Mouse (Mus musculus): ENCODE results near the gene Prr29. TPM values are rescaled to one million over a fixed set of nuclear protein-coding genes. Genes with fewer than 3 reads are reported as not detected.

Gene Prr29
- polyA plus RNA-seq, 1 experiment from 2014 or later = not detected

- H3K4me2 ChIP-seq (ENCODE audit: low read length) = no peak overlapping the region
- no peak overlapping the region for H3K9ac ChIP-seq (replicated peaks; ENCODE audit: low read length)
- no peak for ATAC-seq (ENCODE audit: low FRiP score, low TSS enrichment)
- DNase-seq = no peak
- 82% methylated on average over 9 of the region's 9 CpGs for WGBS
- H3K36me3 ChIP-seq (ENCODE audit: control insufficient read depth, insufficient read depth, low read length) = peaks cover 7% of the 10 kb centered on the region
- H3K27me3 ChIP-seq (ENCODE audit: control insufficient read depth, insufficient read depth, low read length) = no peaks in the 10 kb centered on the region
- H3K4me1 ChIP-seq (ENCODE audit: control insufficient read depth, insufficient read depth, low read length) = no peaks in the 10 kb centered on the region
- H3K4me3 ChIP-seq (replicated peaks; ENCODE audit: low read depth, low read length) = no peak overlapping the region
- no peaks in the 10 kb centered on the region for H3K9me3 ChIP-seq (ENCODE audit: control insufficient read depth, low read length)
- H3K27ac ChIP-seq (replicated peaks; ENCODE audit: low read depth, low read length) = no peak overlapping the region
Measured at GRCm38 (mm10) chr11:106419262-106420102, 54.2 kb downstream of the Prr29 start.

- ATAC-seq (ENCODE audit: low FRiP score, low TSS enrichment) = no peak
- Histone ChIP-seq H3K27ac (replicated peaks; ENCODE audit: low read depth, low read length) (no peak overlapping the region), H3K9me3 (ENCODE audit: control insufficient read depth, low read length) (no peaks in the 10 kb centered on the region), H3K4me3 (replicated peaks; ENCODE audit: low read depth, low read length) (no peak overlapping the region), H3K4me1 (ENCODE audit: control insufficient read depth, insufficient read depth, low read length) (no peaks in the 10 kb centered on the region), H3K27me3 (ENCODE audit: control insufficient read depth, insufficient read depth, low read length) (no peaks in the 10 kb centered on the region), H3K4me2 (ENCODE audit: low read length) (no peak overlapping the region), H3K9ac (replicated peaks; ENCODE audit: low read length) (no peak overlapping the region), H3K36me3 (ENCODE audit: control insufficient read depth, insufficient read depth, low read length) (peaks cover 19% of the 10 kb centered on the region)
- 96% methylated on average over 5 of the region's 5 CpGs for WGBS
- no peak for DNase-seq
Measured at GRCm38 (mm10) chr11:106425201-106425600, 59.9 kb downstream of the Prr29 start.

DNA sequence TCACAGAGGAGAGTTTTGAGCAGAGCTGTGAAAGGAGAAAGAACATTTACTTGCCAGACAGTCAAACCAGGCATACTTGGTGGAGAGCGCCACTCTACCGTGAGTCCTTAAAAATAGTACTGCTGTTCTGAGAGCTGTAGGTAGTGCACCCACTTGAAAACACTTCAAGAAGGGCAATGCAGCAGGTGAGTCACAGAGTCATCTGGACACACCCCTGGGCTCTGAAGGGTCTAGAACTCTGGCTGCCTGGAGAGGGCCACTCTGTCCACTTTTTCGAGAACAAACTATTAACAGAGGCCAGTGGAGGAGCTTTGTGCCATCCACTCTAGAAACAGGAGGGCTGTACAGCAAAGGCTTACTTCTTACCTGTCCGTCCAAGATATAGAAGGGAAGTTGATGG, 61.2 kb downstream of the Prr29 start:
- H3K9me3 ChIP-seq (ENCODE audit: control insufficient read depth, low read length) = no peaks in the 10 kb centered on the region
- DNase-seq = no peak

More for the DNA sequence above, 61.2 kb downstream of the Prr29 start:
- Histone ChIP-seq H3K9ac (replicated peaks; ENCODE audit: low read length) (no peak overlapping the region), H3K4me2 (ENCODE audit: low read length) (no peak overlapping the region), H3K27ac (replicated peaks; ENCODE audit: low read depth, low read length) (no peak overlapping the region), H3K27me3 (ENCODE audit: control insufficient read depth, insufficient read depth, low read length) (no peaks in the 10 kb centered on the region), H3K4me3 (replicated peaks; ENCODE audit: low read depth, low read length) (no peak overlapping the region), H3K36me3 (ENCODE audit: control insufficient read depth, insufficient read depth, low read length) (peaks cover 23% of the 10 kb centered on the region), H3K4me1 (ENCODE audit: control insufficient read depth, insufficient read depth, low read length) (no peaks in the 10 kb centered on the region)
- 95% methylated on average over 4 of the region's 4 CpGs for WGBS
- no peak for ATAC-seq (ENCODE audit: low FRiP score, low TSS enrichment)

Other genes starting within 250 kb of the Prr29 start
- gene Gm10840, start 204.6 kb upstream of the Prr29 start, polyA plus RNA-seq (2014; fragmentation: Nextera tagmentation; extraction: Ambion mirVana) = not detected in 2 replicates
- 161 and 171 TPM in 2 replicates for gene Limd2, start 204.6 kb upstream of the Prr29 start, polyA plus RNA-seq (2014; fragmentation: Nextera tagmentation; extraction: Ambion mirVana)
- 30.0 and 30.5 TPM in 2 replicates for gene Strada, start 163.3 kb upstream of the Prr29 start, polyA plus RNA-seq (2014; fragmentation: Nextera tagmentation; extraction: Ambion mirVana)
- gene Ccdc47, start 149.1 kb upstream of the Prr29 start, polyA plus RNA-seq (2014; fragmentation: Nextera tagmentation; extraction: Ambion mirVana) = 48.7 and 87.5 TPM in 2 replicates
- gene Ddx42, start 148.5 kb upstream of the Prr29 start, polyA plus RNA-seq (2014; fragmentation: Nextera tagmentation; extraction: Ambion mirVana) = 56.3 and 88.3 TPM in 2 replicates
- 22.0 and 30.2 TPM in 2 replicates for gene Ftsj3, start 109.4 kb upstream of the Prr29 start, polyA plus RNA-seq (2014; fragmentation: Nextera tagmentation; extraction: Ambion mirVana)
- gene Psmc5, start 109.3 kb upstream of the Prr29 start, polyA plus RNA-seq (2014; fragmentation: Nextera tagmentation; extraction: Ambion mirVana) = 265 and 286 TPM in 2 replicates
- 10.0 and 14.0 TPM in 2 replicates for gene Smarcd2, start 92.5 kb upstream of the Prr29 start, polyA plus RNA-seq (2014; fragmentation: Nextera tagmentation; extraction: Ambion mirVana)
- 0.09 and 0.12 TPM in 2 replicates for gene Tcam1, start 88.8 kb upstream of the Prr29 start, polyA plus RNA-seq (2014; fragmentation: Nextera tagmentation; extraction: Ambion mirVana)
- not detected in 2 replicates for gene Gh, start 63.6 kb upstream of the Prr29 start, polyA plus RNA-seq (2014; fragmentation: Nextera tagmentation; extraction: Ambion mirVana)
- 0.43 and 0.59 TPM in 2 replicates for gene Cd79b, start 50.7 kb upstream of the Prr29 start, polyA plus RNA-seq (2014; fragmentation: Nextera tagmentation; extraction: Ambion mirVana)
- gene Scn4a, start 12.2 kb upstream of the Prr29 start, polyA plus RNA-seq (2014; fragmentation: Nextera tagmentation; extraction: Ambion mirVana) = not detected in 2 replicates
- 8.1 and 12.4 TPM in 2 replicates for gene Icam2, start 22.6 kb downstream of the Prr29 start, polyA plus RNA-seq (2014; fragmentation: Nextera tagmentation; extraction: Ambion mirVana)
- gene Ern1, start 122.4 kb downstream of the Prr29 start, polyA plus RNA-seq (2014; fragmentation: Nextera tagmentation; extraction: Ambion mirVana) = 5.5 and 6.6 TPM in 2 replicates
- 27.3 and 29.1 TPM in 2 replicates for gene Tex2, start 248.0 kb downstream of the Prr29 start, polyA plus RNA-seq (2014; fragmentation: Nextera tagmentation; extraction: Ambion mirVana)

All from midbrain, embryonic 14.5 days (tissue).